Mouse (Mus musculus): ENCODE results near the gene Cacng7. TPM values are rescaled to one million over a fixed set of nuclear protein-coding genes. Genes with fewer than 3 reads are reported as not detected.
A peak's percentile ranks its signal among the peaks of the same experiment; 100 is the strongest.

The Cacng7 gene
- polyA plus RNA-seq, 1 experiment from 2014 or later: 3.8 TPM

DNA sequence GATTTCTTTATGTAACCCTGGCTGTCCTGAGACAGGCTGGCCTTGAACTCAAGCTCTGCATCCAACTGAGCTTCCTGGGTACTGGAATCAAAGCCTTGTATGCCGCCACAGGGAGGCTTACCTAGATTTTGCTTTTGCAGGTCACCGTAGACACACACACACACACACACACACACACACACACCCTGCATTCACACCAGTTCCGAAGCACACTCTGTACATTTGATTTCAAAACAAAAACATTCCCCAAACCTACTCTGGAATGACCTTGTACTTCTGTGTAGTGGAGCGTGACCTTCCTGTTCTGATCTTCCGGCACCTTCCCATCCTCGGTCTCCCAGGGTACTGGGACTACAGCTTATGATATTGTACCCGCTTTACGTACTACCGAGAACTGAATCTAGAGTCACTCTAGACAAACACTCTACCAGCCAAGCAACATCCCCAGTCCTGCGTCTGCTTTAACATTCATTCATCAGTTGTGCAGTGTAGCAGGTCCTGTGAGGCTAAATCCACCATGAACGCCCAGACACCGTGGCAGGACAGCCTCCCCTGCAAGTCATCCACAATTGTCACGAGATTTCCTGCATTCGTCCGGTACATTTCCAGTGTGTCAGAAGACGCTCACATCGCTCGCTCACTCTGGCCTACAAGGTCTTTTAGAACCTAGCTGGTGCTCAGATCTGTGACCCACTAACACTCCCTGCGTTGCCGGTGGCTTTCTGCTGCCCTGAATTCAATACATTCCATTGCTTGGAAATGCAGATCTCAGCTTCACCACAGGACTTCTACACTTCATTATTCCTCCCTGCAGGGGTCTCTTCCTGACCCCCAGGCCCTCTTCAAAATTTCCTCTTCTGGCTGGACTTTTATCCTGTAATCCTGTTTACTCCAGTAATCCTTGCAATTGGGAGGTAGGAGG, 14.9 kb downstream of the Cacng7 start:
- Histone ChIP-seq H3K4me2 (ENCODE audit: low read length) (no peak overlapping the region), H3K9me3 (replicated peaks; ENCODE audit: control insufficient read depth, low read length) (no peaks in the 10 kb centered on the region), H3K4me1 (ENCODE audit: control insufficient read depth, insufficient read depth, low read length) (no peaks in the 10 kb centered on the region), H3K27ac (ENCODE audit: low read depth, low read length) (no peak overlapping the region), H3K27me3 (replicated peaks; ENCODE audit: control insufficient read depth, insufficient read depth, low read length) (no peaks in the 10 kb centered on the region), H3K4me3 (ENCODE audit: low read depth, low read length) (no peak overlapping the region), H3K9ac (ENCODE audit: low read length) (no peak overlapping the region), H3K36me3 (ENCODE audit: control insufficient read depth, insufficient read depth, low read length) (peaks cover 75% of the 10 kb centered on the region)
- ATAC-seq: no peak
- WGBS: 34% methylated on average over 20 of the region's 20 CpGs
- no peak for DNase-seq (ENCODE audit: low spot score)

DNA sequence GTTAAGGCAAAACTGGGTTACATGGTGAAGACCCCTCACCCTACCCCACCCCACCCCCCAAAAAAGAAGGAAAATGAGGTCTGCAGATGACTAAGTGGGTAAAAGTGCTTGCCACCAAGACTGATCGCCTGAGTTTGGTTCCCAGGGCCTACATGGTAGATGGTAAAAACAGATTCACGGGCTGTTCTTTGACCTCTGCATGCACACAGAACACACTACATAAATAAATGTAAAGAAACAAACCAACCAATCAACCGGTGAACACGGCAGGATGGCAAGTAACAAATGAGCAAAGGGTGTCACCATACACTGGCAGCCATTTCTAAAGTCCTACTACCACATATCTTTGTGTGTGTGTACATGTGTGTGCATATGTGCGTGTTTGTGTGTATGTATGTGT, 15.6 kb downstream of the Cacng7 start:
- peaks cover 73% of the 10 kb centered on the region for H3K36me3 ChIP-seq (ENCODE audit: control insufficient read depth, insufficient read depth, low read length)
- H3K4me3 ChIP-seq (ENCODE audit: low read depth, low read length): no peak overlapping the region
- no peak overlapping the region for H3K4me2 ChIP-seq (ENCODE audit: low read length)
- H3K27me3 ChIP-seq (replicated peaks; ENCODE audit: control insufficient read depth, insufficient read depth, low read length): no peaks in the 10 kb centered on the region
- ATAC-seq: no peak
- 58% methylated on average over 5 of the region's 5 CpGs for WGBS
- DNase-seq (ENCODE audit: low spot score): no peak
- H3K9me3 ChIP-seq (replicated peaks; ENCODE audit: control insufficient read depth, low read length): no peaks in the 10 kb centered on the region
- no peak overlapping the region for H3K9ac ChIP-seq (ENCODE audit: low read length)
- no peak overlapping the region for H3K27ac ChIP-seq (ENCODE audit: low read depth, low read length)
- H3K4me1 ChIP-seq (ENCODE audit: control insufficient read depth, insufficient read depth, low read length): no peaks in the 10 kb centered on the region

DNA sequence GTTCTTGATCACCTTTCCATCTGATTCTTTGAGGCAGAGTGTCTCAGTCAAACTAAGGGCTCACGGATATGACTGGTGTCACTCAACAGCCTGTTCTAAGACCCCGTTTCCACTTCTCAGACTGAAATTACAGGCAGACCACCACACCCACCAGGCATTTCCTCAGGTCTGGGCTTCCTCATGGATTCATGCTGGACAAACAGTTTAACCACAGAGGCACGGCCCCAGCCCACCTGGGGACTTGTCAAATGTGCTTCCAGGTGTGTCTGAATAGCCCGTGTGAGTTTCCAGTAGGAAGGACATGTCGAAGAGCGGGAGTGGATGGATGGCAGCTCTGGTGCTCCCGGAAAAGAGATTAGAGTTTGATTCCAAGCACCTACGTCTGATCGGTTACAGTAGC, 17.0 kb downstream of the Cacng7 start:
- no peaks in the 10 kb centered on the region for H3K4me1 ChIP-seq (ENCODE audit: control insufficient read depth, insufficient read depth, low read length)
- H3K9ac ChIP-seq (ENCODE audit: low read length): no peak overlapping the region
- no peak for DNase-seq (ENCODE audit: low spot score)
- no peak overlapping the region for H3K4me3 ChIP-seq (ENCODE audit: low read depth, low read length)
- no peak for ATAC-seq
- no peaks in the 10 kb centered on the region for H3K9me3 ChIP-seq (replicated peaks; ENCODE audit: control insufficient read depth, low read length)
- 95% methylated on average over 9 of the region's 9 CpGs for WGBS
- no peaks in the 10 kb centered on the region for H3K27me3 ChIP-seq (replicated peaks; ENCODE audit: control insufficient read depth, insufficient read depth, low read length)
- no peak overlapping the region for H3K4me2 ChIP-seq (ENCODE audit: low read length)
- peaks cover 66% of the 10 kb centered on the region for H3K36me3 ChIP-seq (ENCODE audit: control insufficient read depth, insufficient read depth, low read length)
- no peak overlapping the region for H3K27ac ChIP-seq (ENCODE audit: low read depth, low read length)

DNA sequence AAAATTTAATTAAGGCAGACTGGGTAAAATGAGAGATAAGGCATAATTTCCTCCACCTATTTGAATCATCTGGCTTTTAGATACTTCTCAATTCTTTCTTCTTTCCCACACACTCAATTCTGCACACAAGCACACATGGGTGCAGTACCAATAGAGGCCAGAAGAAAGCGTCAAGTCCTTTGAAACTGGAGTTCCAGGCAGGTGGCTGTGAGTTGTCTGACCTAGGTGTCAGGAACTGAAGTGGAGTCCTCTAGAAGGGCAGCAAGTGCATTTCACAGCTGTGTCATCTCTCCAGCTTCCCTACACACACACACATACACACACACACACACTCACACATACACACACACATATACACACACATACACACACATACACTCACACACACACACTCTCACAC, 18.8 kb downstream of the Cacng7 start:
- H3K9me3 ChIP-seq (replicated peaks; ENCODE audit: control insufficient read depth, low read length): no peaks in the 10 kb centered on the region
- H3K4me3 ChIP-seq (ENCODE audit: low read depth, low read length): no peak overlapping the region
- H3K27ac ChIP-seq (ENCODE audit: low read depth, low read length): no peak overlapping the region
- no peak overlapping the region for H3K9ac ChIP-seq (ENCODE audit: low read length)
- no peaks in the 10 kb centered on the region for H3K4me1 ChIP-seq (ENCODE audit: control insufficient read depth, insufficient read depth, low read length)
- H3K4me2 ChIP-seq (ENCODE audit: low read length): no peak overlapping the region
- no peak for ATAC-seq
- 84% methylated on average over 1 of the region's 1 CpGs for WGBS
- no peaks in the 10 kb centered on the region for H3K27me3 ChIP-seq (replicated peaks; ENCODE audit: control insufficient read depth, insufficient read depth, low read length)
- peaks cover 61% of the 10 kb centered on the region for H3K36me3 ChIP-seq (ENCODE audit: control insufficient read depth, insufficient read depth, low read length)
- DNase-seq (ENCODE audit: low spot score): no peak

DNA sequence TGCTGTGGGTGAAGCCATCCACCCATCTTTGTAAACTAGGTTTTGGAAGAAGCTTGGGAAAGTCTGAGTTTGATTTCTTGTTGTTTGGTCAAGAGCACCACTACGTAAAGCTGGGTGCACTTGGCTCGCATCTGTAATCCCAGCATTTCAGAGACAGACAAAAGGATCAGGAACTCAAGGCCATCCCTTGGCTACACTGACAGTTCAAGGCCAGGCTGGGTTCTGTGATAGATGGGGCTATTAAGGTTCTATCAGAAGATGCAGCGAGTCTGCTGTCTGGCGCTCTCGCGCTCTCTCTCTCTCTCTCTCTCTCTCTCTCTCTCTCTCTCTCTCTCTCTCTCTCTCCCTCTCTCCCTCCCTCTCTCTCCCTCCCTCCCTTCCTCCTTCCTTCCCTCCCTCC, 22.1 kb downstream of the Cacng7 start:
- 89% methylated on average over 6 of the region's 6 CpGs for WGBS
- DNase-seq (ENCODE audit: low spot score): no peak
- Histone ChIP-seq H3K4me2 (ENCODE audit: low read length) (no peak overlapping the region), H3K4me1 (ENCODE audit: control insufficient read depth, insufficient read depth, low read length) (no peaks in the 10 kb centered on the region), H3K9ac (ENCODE audit: low read length) (no peak overlapping the region), H3K27ac (ENCODE audit: low read depth, low read length) (no peak overlapping the region), H3K27me3 (replicated peaks; ENCODE audit: control insufficient read depth, insufficient read depth, low read length) (no peaks in the 10 kb centered on the region), H3K9me3 (replicated peaks; ENCODE audit: control insufficient read depth, low read length) (no peaks in the 10 kb centered on the region), H3K36me3 (ENCODE audit: control insufficient read depth, insufficient read depth, low read length) (peaks cover 62% of the 10 kb centered on the region), H3K4me3 (ENCODE audit: low read depth, low read length) (no peak overlapping the region)
- ATAC-seq: no peak

DNA sequence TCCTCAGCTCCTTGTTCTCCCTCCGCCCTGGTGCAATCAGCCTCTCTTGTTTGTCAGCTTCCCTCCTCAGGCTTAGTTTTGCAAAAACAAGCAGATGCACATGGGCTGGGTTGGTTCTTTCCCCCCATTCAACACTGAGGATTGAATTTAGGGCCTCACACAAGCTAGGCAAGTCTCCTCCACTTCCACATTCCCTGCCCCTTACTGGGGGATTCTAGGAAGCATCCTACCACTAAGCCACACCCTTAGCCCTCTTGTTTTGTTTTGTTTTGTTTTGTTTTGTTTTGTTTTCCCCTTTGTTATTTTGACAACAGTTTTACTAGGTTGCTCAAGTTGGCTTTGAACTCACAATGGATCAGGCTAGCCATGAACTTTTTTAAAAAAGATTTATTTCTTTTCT, 27.9 kb downstream of the Cacng7 start:
- no peak for ATAC-seq
- Histone ChIP-seq H3K4me1 (ENCODE audit: control insufficient read depth, insufficient read depth, low read length) (no peaks in the 10 kb centered on the region), H3K27me3 (replicated peaks; ENCODE audit: control insufficient read depth, insufficient read depth, low read length) (no peaks in the 10 kb centered on the region), H3K36me3 (ENCODE audit: control insufficient read depth, insufficient read depth, low read length) (peaks cover 65% of the 10 kb centered on the region), H3K4me2 (ENCODE audit: low read length) (no peak overlapping the region), H3K9me3 (replicated peaks; ENCODE audit: control insufficient read depth, low read length) (no peaks in the 10 kb centered on the region), H3K4me3 (ENCODE audit: low read depth, low read length) (no peak overlapping the region), H3K9ac (ENCODE audit: low read length) (no peak overlapping the region), H3K27ac (ENCODE audit: low read depth, low read length) (no peak overlapping the region)
- DNase-seq (ENCODE audit: low spot score): no peak
- WGBS: 91% methylated on average over 1 of the region's 1 CpGs

DNA sequence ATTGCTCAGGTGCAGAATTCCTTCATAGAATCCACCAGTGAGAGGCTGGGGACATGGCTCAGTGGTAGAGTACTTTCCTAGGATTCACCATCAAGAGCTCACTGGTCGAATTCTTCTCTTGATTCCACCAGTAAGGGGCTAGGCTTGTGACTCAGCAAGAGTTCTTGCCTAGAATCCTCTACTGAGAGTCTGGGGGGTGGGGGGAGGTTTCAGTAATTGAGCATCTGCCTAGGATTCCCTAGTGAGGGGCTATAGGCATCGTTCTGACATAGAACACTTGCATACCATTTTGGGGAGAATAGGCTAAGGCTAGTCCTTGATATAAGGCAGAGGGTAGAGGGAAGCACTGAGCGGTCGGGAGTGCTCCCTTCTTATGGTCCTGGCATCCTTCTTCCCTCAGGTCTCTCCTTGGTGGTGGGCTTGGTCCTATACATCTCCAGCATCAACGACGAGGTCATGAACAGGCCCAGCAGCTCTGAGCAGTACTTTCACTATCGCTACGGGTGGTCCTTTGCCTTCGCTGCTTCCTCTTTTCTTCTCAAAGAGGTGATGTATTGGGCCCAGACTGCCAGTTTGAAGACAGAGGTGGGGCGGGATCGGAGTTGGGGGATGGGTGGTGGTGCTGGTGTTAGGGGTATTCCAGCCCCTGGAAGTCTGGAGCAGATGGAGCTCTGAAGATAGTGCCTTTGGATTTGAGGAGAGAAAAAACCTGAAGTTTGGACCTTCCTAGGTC, 33.0 kb downstream of the Cacng7 start:
- no peaks in the 10 kb centered on the region for H3K4me1 ChIP-seq (ENCODE audit: control insufficient read depth, insufficient read depth, low read length)
- H3K27me3 ChIP-seq (replicated peaks; ENCODE audit: control insufficient read depth, insufficient read depth, low read length): 0 out of 2 replicates have a peak, but pooled peaks cover 3% of the 10 kb centered on the region
- no peak overlapping the region for H3K9ac ChIP-seq (ENCODE audit: low read length)
- no peaks in the 10 kb centered on the region for H3K9me3 ChIP-seq (replicated peaks; ENCODE audit: control insufficient read depth, low read length)
- ATAC-seq (no peak), DNase-seq (ENCODE audit: low spot score) (no peak)
- 44% methylated on average over 11 of the region's 11 CpGs for WGBS
- H3K4me2 ChIP-seq (ENCODE audit: low read length): no peak overlapping the region
- no peak overlapping the region for H3K4me3 ChIP-seq (ENCODE audit: low read depth, low read length)
- H3K36me3 ChIP-seq (ENCODE audit: control insufficient read depth, insufficient read depth, low read length): peaks cover 42% of the 10 kb centered on the region; the same call in 1 of the 2 replicates
- no peak overlapping the region for H3K27ac ChIP-seq (ENCODE audit: low read depth, low read length)

DNA sequence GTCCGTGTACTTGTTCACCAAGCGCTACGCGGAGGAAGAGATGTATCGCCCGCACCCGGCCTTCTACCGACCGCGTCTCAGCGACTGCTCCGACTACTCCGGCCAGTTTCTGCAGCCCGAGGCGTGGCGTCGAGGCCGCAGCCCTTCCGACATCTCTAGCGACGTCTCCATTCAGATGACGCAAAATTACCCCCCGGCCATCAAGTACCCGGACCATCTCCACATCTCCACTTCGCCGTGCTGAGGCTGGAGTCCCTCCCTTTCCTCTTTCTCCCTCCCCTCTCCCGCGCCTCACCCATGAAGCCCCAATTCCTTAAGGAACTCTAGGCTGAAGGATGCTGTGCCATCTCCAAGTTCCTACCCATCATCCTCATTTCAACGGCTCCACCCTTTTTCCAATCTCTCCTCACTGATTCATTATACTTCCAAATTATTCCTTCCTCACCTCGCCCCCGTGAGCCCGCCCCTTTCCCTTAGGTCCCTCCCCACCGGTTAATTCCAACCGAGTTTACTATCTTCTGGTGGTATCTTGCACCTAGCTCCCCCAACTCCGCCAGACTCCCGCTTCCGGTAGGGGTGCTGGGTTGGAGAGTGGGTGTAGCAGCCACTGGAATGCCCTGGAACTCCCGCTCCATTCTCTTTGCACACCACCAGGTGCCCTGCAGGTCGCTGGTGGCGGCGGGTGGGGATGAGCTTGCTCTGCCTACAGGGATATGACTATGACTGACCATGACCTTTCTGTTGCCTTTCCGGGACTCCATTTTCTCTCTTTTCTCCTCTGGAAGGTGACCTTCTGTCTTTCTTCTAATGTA, 34.2 kb downstream of the Cacng7 start:
- ATAC-seq (no peak), DNase-seq (ENCODE audit: low spot score) (peak; percentile 6)
- H3K4me1 ChIP-seq (ENCODE audit: control insufficient read depth, insufficient read depth, low read length): no peaks in the 10 kb centered on the region
- H3K9me3 ChIP-seq (replicated peaks; ENCODE audit: control insufficient read depth, low read length): no peaks in the 10 kb centered on the region
- H3K27me3 ChIP-seq (replicated peaks; ENCODE audit: control insufficient read depth, insufficient read depth, low read length): 0 out of 2 replicates have a peak, but pooled peaks cover 3% of the 10 kb centered on the region
- H3K9ac ChIP-seq (ENCODE audit: low read length): no peak overlapping the region
- no peak overlapping the region for H3K4me3 ChIP-seq (ENCODE audit: low read depth, low read length)
- H3K27ac ChIP-seq (ENCODE audit: low read depth, low read length): no peak overlapping the region
- H3K36me3 ChIP-seq (ENCODE audit: control insufficient read depth, insufficient read depth, low read length): peaks cover 38% of the 10 kb centered on the region; the same call in 1 of the 2 replicates
- 23% methylated on average over 42 of the region's 42 CpGs for WGBS
- H3K4me2 ChIP-seq (ENCODE audit: low read length): no peak overlapping the region

All from forebrain, embryonic 14.5 days (tissue).